Mouse (Mus musculus): ENCODE measurements around the gene Mast1. TPM values are rescaled to one million over a fixed set of nuclear protein-coding genes. Genes with fewer than 3 reads are reported as not detected.
A peak's percentile ranks its signal among the peaks of the same experiment; 100 is the strongest.

Gene Mast1
- total and polyA plus RNA-seq, 2 experiments from 2014 or later, result 69.5 to 83.0 TPM

GRCm38 (mm10) chr8:84981644-84982498 is 44.7 kb upstream of the Mast1 start:
- 77% methylated on average over 15 of the region's 15 CpGs for WGBS
- no peak overlapping the region for H3K4me2 ChIP-seq (ENCODE audit: low read depth, low read length)
- no peak for TF ChIP-seq CTCF (IDR thresholded peaks at IDR 0.05; ENCODE audit: low read depth)
- DNase-seq (ENCODE audit: low spot score) (no peak), ATAC-seq (no peak)
- H3K27ac ChIP-seq, result no peak overlapping the region
- no peak overlapping the region for H3K4me3 ChIP-seq (ENCODE audit: low read length)
- no peaks in the 10 kb centered on the region for H3K36me3 ChIP-seq (ENCODE audit: insufficient read depth, low read length)
- no peaks in the 10 kb centered on the region for H3K27me3 ChIP-seq (ENCODE audit: insufficient read depth, low read length)
- H3K4me1 ChIP-seq (ENCODE audit: insufficient read depth, low read length), result peaks cover 40% of the 10 kb centered on the region
- no peaks in the 10 kb centered on the region for H3K9me3 ChIP-seq (ENCODE audit: low read length)
- H3K9ac ChIP-seq (replicated peaks; ENCODE audit: low read length), result no peak overlapping the region

GRCm38 (mm10) chr8:84980622-84981358 is 43.6 kb upstream of the Mast1 start:
- Histone ChIP-seq H3K4me1 (ENCODE audit: insufficient read depth, low read length) (peaks cover 45% of the 10 kb centered on the region), H3K27ac (peak overlapping the region; percentile 48; the same call in 1 of the 2 replicates), H3K9me3 (ENCODE audit: low read length) (no peaks in the 10 kb centered on the region), H3K9ac (replicated peaks; ENCODE audit: low read length) (peak overlapping the region; percentile 43; the same call in 1 of the 2 replicates), H3K4me2 (ENCODE audit: low read depth, low read length) (peak overlapping the region; percentile 98; the same call in 1 of the 2 replicates), H3K36me3 (ENCODE audit: insufficient read depth, low read length) (no peaks in the 10 kb centered on the region), H3K27me3 (ENCODE audit: insufficient read depth, low read length) (no peaks in the 10 kb centered on the region), H3K4me3 (ENCODE audit: low read length) (no peak overlapping the region)
- DNase-seq (ENCODE audit: low spot score) (peak; percentile 68), ATAC-seq (no peak)
- 28% methylated on average over 11 of the region's 11 CpGs for WGBS
- TF ChIP-seq CTCF (IDR thresholded peaks at IDR 0.05; ENCODE audit: low read depth), result no peak

GRCm38 (mm10) chr8:84979599-84980421 is 42.7 kb upstream of the Mast1 start:
- Histone ChIP-seq H3K9me3 (ENCODE audit: low read length) (no peaks in the 10 kb centered on the region), H3K4me1 (ENCODE audit: insufficient read depth, low read length) (peaks cover 36% of the 10 kb centered on the region), H3K36me3 (ENCODE audit: insufficient read depth, low read length) (no peaks in the 10 kb centered on the region), H3K27me3 (ENCODE audit: insufficient read depth, low read length) (no peaks in the 10 kb centered on the region), H3K4me3 (ENCODE audit: low read length) (peak overlapping the region; percentile 29), H3K27ac (peak overlapping the region; percentile 67; the same call in 1 of the 2 replicates), H3K9ac (replicated peaks; ENCODE audit: low read length) (peak overlapping the region; percentile 47), H3K4me2 (ENCODE audit: low read depth, low read length) (peak overlapping the region; percentile 98)
- WGBS, result 4% methylated on average over 41 of the region's 42 CpGs
- ATAC-seq (peak; percentile 57), DNase-seq (ENCODE audit: low spot score) (peak; percentile 93)
- TF ChIP-seq CTCF (IDR thresholded peaks at IDR 0.05; ENCODE audit: low read depth), result no peak

- under 1% methylated on average over 63 of the region's 63 CpGs for WGBS
- DNase-seq (ENCODE audit: low spot score), result peak; percentile 93
- peak within 1 kb of the TSS; percentile 98 for H3K4me2 ChIP-seq (ENCODE audit: low read depth, low read length)
- peak; percentile 70 for ATAC-seq
- no peaks in the 10 kb centered on the region for H3K36me3 ChIP-seq (ENCODE audit: insufficient read depth, low read length)
- H3K4me3 ChIP-seq (ENCODE audit: low read length), result peak within 1 kb of the TSS; percentile 51
- H3K9ac ChIP-seq (replicated peaks; ENCODE audit: low read length), result peak within 1 kb of the TSS; percentile 67
- no peak for TF ChIP-seq CTCF (IDR thresholded peaks at IDR 0.05; ENCODE audit: low read depth)
- no peaks in the 10 kb centered on the region for H3K9me3 ChIP-seq (ENCODE audit: low read length)
- no peaks in the 10 kb centered on the region for H3K27me3 ChIP-seq (ENCODE audit: insufficient read depth, low read length)
- peak within 1 kb of the TSS; percentile 74 for H3K27ac ChIP-seq
- H3K4me1 ChIP-seq (ENCODE audit: insufficient read depth, low read length), result peaks cover 35% of the 10 kb centered on the region
These were observed 41.2 kb upstream of the Mast1 start, which contains the start of gene Junb for GRCm38 (mm10) chr8:84978248-84978940. Gene Junb, minus strand, starts transcription at chr8:84978718.

GRCm38 (mm10) chr8:84977435-84978247 is 40.5 kb upstream of the Mast1 start:
- ATAC-seq (no peak), DNase-seq (ENCODE audit: low spot score) (peak; percentile 65)
- Histone ChIP-seq H3K27me3 (ENCODE audit: insufficient read depth, low read length) (no peaks in the 10 kb centered on the region), H3K9ac (replicated peaks; ENCODE audit: low read length) (peak overlapping the region; percentile 67), H3K4me1 (ENCODE audit: insufficient read depth, low read length) (peaks cover 35% of the 10 kb centered on the region), H3K36me3 (ENCODE audit: insufficient read depth, low read length) (0 out of 2 replicates have a peak, but pooled peaks cover under 1% of the 10 kb centered on the region), H3K9me3 (ENCODE audit: low read length) (no peaks in the 10 kb centered on the region), H3K27ac (peak overlapping the region; percentile 74), H3K4me2 (ENCODE audit: low read depth, low read length) (peak overlapping the region; percentile 98), H3K4me3 (ENCODE audit: low read length) (peak overlapping the region; percentile 51)
- 2% methylated on average over 70 of the region's 70 CpGs for WGBS
- TF ChIP-seq CTCF (IDR thresholded peaks at IDR 0.05; ENCODE audit: low read depth), result no peak

Data from hindbrain, postnatal 0 days (tissue).